Mouse (Mus musculus) neural tube, embryonic 12.5 days (tissue): ENCODE data around the gene Slc25a31. TPM values are rescaled to one million over a fixed set of nuclear protein-coding genes. Genes with fewer than 3 reads are reported as not detected.

Experiments used
- ATAC-seq: fragments of 200-750 bp; cut with Nextera tagmentation; 2 replicates; pipeline ENCODE4 v1.8.0; 2017; ENCODE audit warnings: low read depth, mild to moderate bottlenecking, moderate TSS enrichment, moderate library complexity; ENCODE audit not compliant: low FRiP score
- H3K27ac ChIP-seq: fragments of 300-500 bp; sonication (generic); 2 replicates; pipeline ENCODE4 v1.5.1; 2016
- H3K27me3 ChIP-seq: fragments of 300-500 bp; sonication (generic); replicated peaks from 2 replicates; pipeline ENCODE4 v1.6.1; 2016; ENCODE audit warnings: mild to moderate bottlenecking
- H3K36me3 ChIP-seq: fragments of 300-500 bp; sonication (generic); 2 replicates; pipeline ENCODE4 v1.6.1; 2016; ENCODE audit warnings: mild to moderate bottlenecking
- H3K4me1 ChIP-seq: fragments of 300-500 bp; sonication (generic); 2 replicates; pipeline ENCODE4 v1.6.1; 2016
- H3K4me2 ChIP-seq: fragments of 300-500 bp; sonication (generic); replicated peaks from 2 replicates; pipeline ENCODE4 v1.6.1; 2016; ENCODE audit warnings: mild to moderate bottlenecking
- H3K4me3 ChIP-seq: fragments of 300-500 bp; sonication (generic); 2 replicates; pipeline ENCODE4 v1.5.1; 2016
- H3K9ac ChIP-seq: fragments of 300-500 bp; sonication (generic); 2 replicates; pipeline ENCODE4 v1.6.1; 2016; ENCODE audit warnings: mild to moderate bottlenecking
- H3K9me3 ChIP-seq: fragments of 300-500 bp; sonication (generic); 2 replicates; pipeline ENCODE4 v1.6.1; 2016; ENCODE audit warnings: mild to moderate bottlenecking
- WGBS: fragments of 180-500 bp; shearing (Covaris S2); methylation state at CpG from one replicate; pipeline ENCODE4 v1.1.7; 2016; 5-methylcytosine and 5-hydroxymethylcytosine counted together
- polyA plus RNA-seq: library from polyadenylated mRNA; unstranded; fragments of >200 nt; fragmentation: Nextera tagmentation; extraction: Ambion mirVana; gene quantifications from 2 replicates; pipeline ENCODE4 v1.2.1, GENCODE M21; 2016

Slc25a31 gene
- polyA plus RNA-seq = 0.09 and 0.33 TPM in 2 replicates

GRCm38 (mm10) chr3:40708655-40709054, at the start of gene Slc25a31:
Slc25a31 (plus strand) TSS chr3:40708855.
- ATAC-seq = no peak
- WGBS = 90% methylated on average over 30 of the region's 30 CpGs
- Histone ChIP-seq H3K4me1 (no peaks in the 10 kb centered on the region), H3K36me3 (peaks cover 3% of the 10 kb centered on the region; the same call in 1 of the 2 replicates), H3K27me3 (no peaks in the 10 kb centered on the region), H3K9me3 (no peaks in the 10 kb centered on the region), H3K27ac (no peak within 1 kb of the TSS), H3K4me3 (no peak within 1 kb of the TSS), H3K9ac (no peak within 1 kb of the TSS), H3K4me2 (no peak within 1 kb of the TSS)

- Histone ChIP-seq H3K4me3 (no peak overlapping the region), H3K9ac (no peak overlapping the region), H3K9me3 (no peaks in the 10 kb centered on the region), H3K27me3 (no peaks in the 10 kb centered on the region), H3K4me2 (no peak overlapping the region), H3K4me1 (no peaks in the 10 kb centered on the region), H3K27ac (no peak overlapping the region), H3K36me3 (peaks cover 23% of the 10 kb centered on the region)
- WGBS = 96% methylated on average over 2 of the region's 2 CpGs
- ATAC-seq = no peak
Observed at GRCm38 (mm10) chr3:40660231-40660630, 48.4 kb upstream of the Slc25a31 start.

GRCm38 (mm10) chr3:40666109-40666508, 42.5 kb upstream of the Slc25a31 start:
- Histone ChIP-seq H3K36me3 (peaks cover 14% of the 10 kb centered on the region), H3K4me3 (no peak overlapping the region), H3K4me2 (no peak overlapping the region), H3K27ac (no peak overlapping the region), H3K27me3 (no peaks in the 10 kb centered on the region), H3K9me3 (no peaks in the 10 kb centered on the region), H3K9ac (no peak overlapping the region), H3K4me1 (no peaks in the 10 kb centered on the region; the same call in 1 of the 2 replicates)
- 97% methylated on average over 4 of the region's 4 CpGs for WGBS
- ATAC-seq = no peak

- no peak for ATAC-seq
- 74% methylated on average over 8 of the region's 8 CpGs for WGBS
- H3K27ac ChIP-seq = no peak overlapping the region
Observed at GRCm38 (mm10) chr3:40666861-40667719, 41.6 kb upstream of the Slc25a31 start.

GRCm38 (mm10) chr3:40668889-40669288, 39.8 kb upstream of the Slc25a31 start:
- Histone ChIP-seq H3K36me3 (peaks cover 14% of the 10 kb centered on the region), H3K4me2 (no peak overlapping the region), H3K27ac (no peak overlapping the region), H3K9me3 (no peaks in the 10 kb centered on the region), H3K27me3 (no peaks in the 10 kb centered on the region), H3K4me1 (no peaks in the 10 kb centered on the region; the same call in 1 of the 2 replicates), H3K4me3 (no peak overlapping the region), H3K9ac (no peak overlapping the region)
- 76% methylated on average over 6 of the region's 6 CpGs for WGBS
- no peak for ATAC-seq

More at GRCm38 (mm10) chr3:40666861-40667719, 41.6 kb upstream of the Slc25a31 start:
- Histone ChIP-seq H3K9ac (no peak overlapping the region), H3K36me3 (peaks cover 14% of the 10 kb centered on the region), H3K4me2 (no peak overlapping the region), H3K4me1 (no peaks in the 10 kb centered on the region; the same call in 1 of the 2 replicates), H3K4me3 (no peak overlapping the region), H3K27me3 (no peaks in the 10 kb centered on the region), H3K9me3 (no peaks in the 10 kb centered on the region)

GRCm38 (mm10) chr3:40669395-40669794, 39.3 kb upstream of the Slc25a31 start:
- ATAC-seq = no peak
- Histone ChIP-seq H3K4me3 (no peak overlapping the region), H3K9ac (no peak overlapping the region), H3K27ac (no peak overlapping the region), H3K9me3 (no peaks in the 10 kb centered on the region), H3K27me3 (no peaks in the 10 kb centered on the region), H3K4me1 (no peaks in the 10 kb centered on the region; the same call in 1 of the 2 replicates), H3K4me2 (no peak overlapping the region), H3K36me3 (peaks cover 14% of the 10 kb centered on the region)
- 98% methylated on average over 3 of the region's 3 CpGs for WGBS

GRCm38 (mm10) chr3:40673515-40673914, 35.1 kb upstream of the Slc25a31 start:
- no peaks in the 10 kb centered on the region for H3K36me3 ChIP-seq
- 66% methylated on average over 1 of the region's 1 CpGs for WGBS
- no peak overlapping the region for H3K27ac ChIP-seq
- no peak overlapping the region for H3K9ac ChIP-seq
- no peak overlapping the region for H3K4me3 ChIP-seq
- ATAC-seq = 0 out of 2 replicates have a peak, but pooled peaks have one; percentile 41
- no peaks in the 10 kb centered on the region for H3K9me3 ChIP-seq
- H3K27me3 ChIP-seq = no peaks in the 10 kb centered on the region
- no peak overlapping the region for H3K4me2 ChIP-seq
- H3K4me1 ChIP-seq = no peaks in the 10 kb centered on the region

- no peak for ATAC-seq
- H3K27ac ChIP-seq = no peak overlapping the region
- no peaks in the 10 kb centered on the region for H3K36me3 ChIP-seq
- no peaks in the 10 kb centered on the region for H3K9me3 ChIP-seq
- 46% methylated on average over 8 of the region's 8 CpGs for WGBS
- H3K27me3 ChIP-seq = no peaks in the 10 kb centered on the region
- H3K4me1 ChIP-seq = no peaks in the 10 kb centered on the region
- no peak overlapping the region for H3K4me3 ChIP-seq
- H3K9ac ChIP-seq = no peak overlapping the region
- H3K4me2 ChIP-seq = no peak overlapping the region
Observed at GRCm38 (mm10) chr3:40674873-40675405, 33.7 kb upstream of the Slc25a31 start.

GRCm38 (mm10) chr3:40678856-40679255, 29.8 kb upstream of the Slc25a31 start:
- Histone ChIP-seq H3K27me3 (no peaks in the 10 kb centered on the region), H3K27ac (no peak overlapping the region), H3K9ac (no peak overlapping the region), H3K36me3 (peaks cover 13% of the 10 kb centered on the region; the same call in 1 of the 2 replicates), H3K4me1 (no peaks in the 10 kb centered on the region), H3K4me3 (no peak overlapping the region), H3K4me2 (no peak overlapping the region), H3K9me3 (no peaks in the 10 kb centered on the region)
- 74% methylated on average over 1 of the region's 1 CpGs for WGBS
- no peak for ATAC-seq

- H3K27ac ChIP-seq = no peak overlapping the region
- H3K4me1 ChIP-seq = peaks cover 12% of the 10 kb centered on the region
- no peak for ATAC-seq
- peaks cover 14% of the 10 kb centered on the region; the same call in 1 of the 2 replicates for H3K36me3 ChIP-seq
- H3K9me3 ChIP-seq = no peaks in the 10 kb centered on the region
- no peak overlapping the region for H3K9ac ChIP-seq
- no peak overlapping the region for H3K4me2 ChIP-seq
- H3K27me3 ChIP-seq = no peaks in the 10 kb centered on the region
- WGBS = 45% methylated on average over 11 of the region's 11 CpGs
- no peak overlapping the region for H3K4me3 ChIP-seq
Observed at GRCm38 (mm10) chr3:40682404-40682803, 26.3 kb upstream of the Slc25a31 start.

GRCm38 (mm10) chr3:40683171-40683570, 25.5 kb upstream of the Slc25a31 start:
- Histone ChIP-seq H3K9ac (no peak overlapping the region), H3K9me3 (no peaks in the 10 kb centered on the region), H3K27me3 (no peaks in the 10 kb centered on the region), H3K27ac (no peak overlapping the region), H3K4me3 (no peak overlapping the region), H3K4me2 (no peak overlapping the region), H3K36me3 (peaks cover 14% of the 10 kb centered on the region; the same call in 1 of the 2 replicates), H3K4me1 (peaks cover 17% of the 10 kb centered on the region)
- no peak for ATAC-seq
- 91% methylated on average over 18 of the region's 18 CpGs for WGBS

GRCm38 (mm10) chr3:40685855-40686515, 22.7 kb upstream of the Slc25a31 start:
- Histone ChIP-seq H3K4me3 (no peak overlapping the region), H3K36me3 (peaks cover 10% of the 10 kb centered on the region; the same call in 1 of the 2 replicates), H3K27me3 (no peaks in the 10 kb centered on the region), H3K4me2 (no peak overlapping the region), H3K27ac (no peak overlapping the region), H3K9ac (no peak overlapping the region), H3K9me3 (no peaks in the 10 kb centered on the region), H3K4me1 (peaks cover 17% of the 10 kb centered on the region)
- ATAC-seq = peak; percentile 84
- WGBS = 9% methylated on average over 3 of the region's 3 CpGs
